Mouse (Mus musculus): ENCODE measurements at regions not wholly inside any gene's neighbourhood (a gene's known extent, or its start where the extent isn't known, plus 50 kb on each side); places are given as distances from the start of the nearest gene placed in this dataset.

GRCm38 (mm10) chr11:56165759-56166158 lies 124.9 kb upstream of the Nmur2 start:
- DNase-seq (ENCODE audit: low spot score in 2 of 2) = peak in 1 of 2 experiments; percentile 33

GRCm38 (mm10) chr11:56160286-56160685 lies 119.5 kb upstream of the Nmur2 start:
- DNase-seq (ENCODE audit: low spot score in 2 of 2) = no peak

- peak; percentile 20 to 57 for DNase-seq (ENCODE audit: low spot score in 2 of 2)
Measured at GRCm38 (mm10) chr11:56159412-56160074, 118.7 kb upstream of the Nmur2 start.

GRCm38 (mm10) chr11:56150825-56151342 lies 110.1 kb upstream of the Nmur2 start:
- no peak for DNase-seq (ENCODE audit: low spot score in 2 of 2)

DNA sequence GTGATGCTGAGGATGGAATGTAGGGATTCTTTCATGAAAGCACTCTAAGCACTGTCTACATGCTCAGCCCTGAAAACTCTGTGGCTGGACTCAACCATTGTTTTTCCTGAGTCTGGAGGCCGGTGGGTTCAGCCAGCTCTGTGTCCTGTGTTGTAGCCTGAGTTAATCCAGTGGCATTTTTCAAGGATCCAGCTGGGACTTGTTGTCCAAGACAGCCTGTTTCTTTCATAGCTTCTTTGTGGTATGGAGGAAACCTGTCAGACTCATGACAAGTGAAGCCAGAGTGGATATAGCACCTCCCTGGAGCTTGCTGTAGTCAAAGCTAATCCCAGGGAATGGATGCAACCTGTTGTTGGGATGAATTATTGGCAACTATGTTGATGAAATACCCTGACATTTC lies 108.9 kb upstream of the Nmur2 start:
- DNase-seq (ENCODE audit: low spot score in 2 of 2) = no peak

DNA sequence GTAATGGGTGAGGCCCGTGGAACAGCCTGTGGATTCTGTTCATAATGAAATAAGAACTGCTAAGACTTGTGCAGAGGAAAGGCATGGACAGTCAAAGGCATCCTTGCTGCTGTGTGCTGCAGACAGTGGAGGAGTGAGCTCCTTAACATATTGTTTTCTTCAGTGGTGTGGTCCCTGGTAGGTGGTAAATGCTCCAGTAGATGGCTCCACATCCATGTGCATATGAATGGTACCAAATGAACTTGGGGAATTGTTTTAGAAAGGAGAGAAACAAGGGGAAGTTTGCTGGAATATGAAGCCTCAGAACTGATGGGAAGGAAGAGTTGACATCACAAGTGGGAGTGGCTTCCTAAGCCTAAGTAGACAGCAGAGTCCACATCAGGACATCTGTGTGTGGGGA lies 108.1 kb upstream of the Nmur2 start:
- DNase-seq (ENCODE audit: low spot score in 2 of 2) = no peak

GRCm38 (mm10) chr11:56146708-56147107 lies 105.9 kb upstream of the Nmur2 start:
- DNase-seq (ENCODE audit: low spot score in 2 of 2) = no peak

DNA sequence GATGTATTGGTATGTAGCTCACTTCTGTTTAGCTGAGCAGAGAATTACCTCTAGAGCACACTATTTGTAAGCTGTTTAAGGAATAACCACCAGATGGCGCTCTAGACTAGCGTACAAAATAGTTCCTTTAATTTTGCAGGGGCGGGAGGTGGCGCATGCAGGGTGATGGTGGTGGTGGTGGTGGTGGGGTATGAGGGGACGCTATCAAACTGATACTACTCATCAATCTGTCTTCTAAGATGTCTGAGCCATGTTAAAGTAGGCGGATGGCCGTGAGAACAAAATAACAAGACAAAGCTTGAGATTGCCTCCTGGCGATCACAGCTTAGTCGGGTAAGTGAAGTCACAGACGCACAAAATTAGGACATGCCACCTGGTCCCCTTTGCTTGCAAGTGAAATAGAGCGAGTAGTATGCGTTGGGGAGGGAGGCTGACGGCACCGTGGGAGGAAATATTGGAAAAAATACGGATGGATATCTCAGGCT lies 90.6 kb upstream of the Nmur2 start:
- peak; percentile 18 to 37 for DNase-seq (ENCODE audit: low spot score in 2 of 2)

DNA sequence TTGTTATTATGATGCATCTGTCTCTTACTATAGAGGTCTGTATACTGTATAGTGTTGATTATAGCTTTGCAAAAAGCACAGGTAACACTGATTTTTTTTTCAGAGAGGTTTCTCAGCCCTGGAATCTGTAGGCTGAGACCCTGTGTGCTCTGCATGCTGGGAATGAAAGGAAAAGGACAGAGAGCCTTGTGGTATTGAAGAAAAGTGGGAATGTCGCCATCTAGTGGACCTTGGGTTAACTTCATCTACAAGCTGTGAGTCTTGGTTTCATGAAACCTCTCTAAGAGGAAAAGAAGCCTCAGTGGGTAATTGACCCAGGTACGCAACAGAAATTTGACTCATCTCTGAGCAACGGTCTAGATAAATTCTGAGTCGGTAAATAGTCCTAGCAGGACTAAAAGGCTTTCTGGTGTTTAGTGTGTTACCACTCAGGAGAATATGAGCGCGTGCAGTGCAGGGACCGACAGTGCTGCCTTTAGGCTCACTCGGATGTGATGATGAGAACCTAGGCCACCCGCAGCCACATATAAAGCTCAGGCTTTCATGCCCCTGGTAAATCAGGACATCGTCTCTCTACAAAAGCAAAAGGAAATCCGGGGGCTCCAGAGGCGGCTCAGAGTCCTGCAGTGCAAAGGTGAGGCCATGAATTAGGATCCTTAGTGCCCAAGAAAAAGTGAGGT lies 75.9 kb upstream of the Nmur2 start:
- peak in 1 of 2 experiments; percentile 22 for DNase-seq (ENCODE audit: low spot score in 2 of 2)

- DNase-seq (ENCODE audit: low spot score in 2 of 2) = peak; percentile 10 to 58
Measured at GRCm38 (mm10) chr11:56107929-56108328, 67.1 kb upstream of the Nmur2 start.

GRCm38 (mm10) chr11:56105632-56106031 lies 64.8 kb upstream of the Nmur2 start:
- peak; percentile 13 to 58 for DNase-seq (ENCODE audit: low spot score in 2 of 2)

- no peak for DNase-seq (ENCODE audit: low spot score in 2 of 2)
Measured at GRCm38 (mm10) chr11:56092891-56093290, 52.1 kb upstream of the Nmur2 start.
